Mouse (Mus musculus) common myeloid progenitor, adult 5-6 weeks (primary cell): ENCODE measurements at regions not wholly inside any gene's neighbourhood (a gene's known extent, or its start where the extent isn't known, plus 50 kb on each side); places are given as distances from the start of the nearest gene placed in this dataset.
A peak's percentile ranks its signal among the peaks of the same experiment; 100 is the strongest.

ENCODE experiments used
- ATAC-seq: replicated peaks from 2 replicates; pipeline ENCODE4 v1.8.0; 2016; ENCODE audit warnings: low read depth, mild to moderate bottlenecking, moderate TSS enrichment, inconsistent platforms; ENCODE audit not compliant: poor library complexity, severe bottlenecking

GRCm38 (mm10) chr9:23535872-23536271 is 313.0 kb downstream of the Bmper start:
- no peak for ATAC-seq

- no peak for ATAC-seq
These were observed 315.2 kb downstream of the Bmper start for GRCm38 (mm10) chr9:23538051-23538450.

GRCm38 (mm10) chr9:23551692-23552091 is 328.8 kb downstream of the Bmper start:
- ATAC-seq, result no peak

GRCm38 (mm10) chr9:23553766-23554165 is 330.9 kb downstream of the Bmper start:
- no peak for ATAC-seq

GRCm38 (mm10) chr9:23557601-23558000 is 334.7 kb downstream of the Bmper start:
- no peak for ATAC-seq

- no peak for ATAC-seq
These were observed 339.0 kb downstream of the Bmper start for GRCm38 (mm10) chr9:23561924-23562323.

GRCm38 (mm10) chr9:23567081-23567480 is 344.2 kb downstream of the Bmper start:
- ATAC-seq, result no peak

GRCm38 (mm10) chr9:23570150-23570549 is 347.3 kb downstream of the Bmper start:
- ATAC-seq, result peak; percentile 97

- ATAC-seq, result no peak
These were observed 353.4 kb downstream of the Bmper start for GRCm38 (mm10) chr9:23576314-23576713.

- ATAC-seq, result no peak
These were observed 357.3 kb downstream of the Bmper start for GRCm38 (mm10) chr9:23580155-23580554.

- peak; percentile 94 for ATAC-seq
These were observed 358.2 kb downstream of the Bmper start for GRCm38 (mm10) chr9:23581039-23581606.

- no peak for ATAC-seq
These were observed 361.7 kb downstream of the Bmper start for GRCm38 (mm10) chr9:23584561-23584960.

GRCm38 (mm10) chr9:23589024-23589423 is 366.1 kb downstream of the Bmper start:
- no peak for ATAC-seq

- no peak for ATAC-seq
These were observed 369.0 kb downstream of the Bmper start for GRCm38 (mm10) chr9:23591906-23592305.

- no peak for ATAC-seq
These were observed 377.7 kb downstream of the Bmper start for GRCm38 (mm10) chr9:23600623-23601022.
